Mouse (Mus musculus) liver, adult 2 months (tissue): ENCODE data around the gene Cdh3. TPM values are rescaled to one million over a fixed set of nuclear protein-coding genes. Genes with fewer than 3 reads are reported as not detected.
"Not testable (repeated sequence)": the region's sequence is repeated elsewhere in the genome, so short reads cannot be mapped to it uniquely, and the experiment has no call there.

Experiments used
- DNase-seq: peaks from one replicate; pipeline ENCODE4 v3.0.0-alpha.2; 2011; ENCODE audit warnings: low read depth, low spot score; ENCODE audit errors: extremely low read depth
- H3K27ac ChIP-seq: fragments of 200-500 bp; replicated peaks from 2 replicates; pipeline ENCODE4 v1.5.1; 2012; ENCODE audit warnings: low read depth, mild to moderate bottlenecking, control low read depth, inconsistent platforms, low read length; ENCODE audit not compliant: insufficient read depth
- H3K27me3 ChIP-seq: fragments of 200-500 bp; 2 replicates; pipeline ENCODE4 v1.6.1; 2012; ENCODE audit warnings: mild to moderate bottlenecking, moderate library complexity, low read length, inconsistent platforms; ENCODE audit not compliant: control insufficient read depth, insufficient read depth
- H3K36me3 ChIP-seq: fragments of 200-500 bp; 2 replicates; pipeline ENCODE4 v1.6.1; 2012; ENCODE audit warnings: low read length, inconsistent platforms; ENCODE audit not compliant: control insufficient read depth, insufficient read depth
- H3K4me1 ChIP-seq: fragments of 200-500 bp; 2 replicates; pipeline ENCODE4 v1.6.1; 2011; ENCODE audit warnings: low read length; ENCODE audit not compliant: control insufficient read depth, insufficient read depth
- H3K4me3 ChIP-seq: fragments of 200-500 bp; 2 replicates; pipeline ENCODE4 v1.5.1; 2011; ENCODE audit warnings: low read depth, mild to moderate bottlenecking, control low read depth, low read length, moderate library complexity; ENCODE audit not compliant: insufficient read depth
- H3K79me2 ChIP-seq: fragments of 200-500 bp; 2 replicates; pipeline ENCODE4 v1.6.1; 2012; ENCODE audit warnings: inconsistent platforms, mild to moderate bottlenecking, low read length, moderate library complexity; ENCODE audit not compliant: control insufficient read depth, insufficient read depth
- H3K9ac ChIP-seq: fragments of 200-500 bp; 2 replicates; pipeline ENCODE4 v1.6.1; 2012; ENCODE audit warnings: low read depth, mild to moderate bottlenecking, control low read depth, inconsistent platforms, low read length
- CTCF ChIP-seq: fragments of 200-500 bp; IDR thresholded peaks from 2 replicates; pipeline ENCODE4 v1.5.1; 2011; ENCODE audit warnings: low read depth, low read length, control low read depth
- POLR2A ChIP-seq: fragments of 200-500 bp; IDR thresholded peaks from 2 replicates; pipeline ENCODE4 v1.6.1; 2011; ENCODE audit warnings: low read length, control low read depth; ENCODE audit not compliant: insufficient read depth; ENCODE audit errors: extremely low read depth
- whole genome bisulfite sequencing: fragments of 180-500 bp; shearing (Covaris S2); methylation state at CpG from one replicate; pipeline ENCODE4 v1.1.7; 2018; 5-methylcytosine and 5-hydroxymethylcytosine counted together
- polyA plus RNA-seq: library from polyadenylated mRNA; depleted of rRNA; stranded (reverse); fragments of >200 nt; gene quantifications from 2 replicates; pipeline ENCODE4 v1.2.3, GENCODE M21; 2012
- total RNA-seq: library from RNA; depleted of rRNA; stranded (reverse); fragments of >200 nt; gene quantifications from 2 replicates; pipeline ENCODE4 v1.2.3, GENCODE M21; 2014

The Cdh3 gene
- total and polyA plus RNA-seq, 2 experiments, result 0.09 to 0.16 TPM

GRCm38 (mm10) chr8:106586896-106587295, 76.2 kb downstream of the Cdh3 start:
- H3K27ac ChIP-seq, result no peak overlapping the region
- no peaks in the 10 kb centered on the region for H3K79me2 ChIP-seq
- 95% methylated on average over 8 of the region's 8 CpGs for WGBS
- H3K9ac ChIP-seq, result no peak overlapping the region
- DNase-seq, result no peak
- TF ChIP-seq POLR2A (no peak), CTCF (no peak)
- H3K36me3 ChIP-seq, result no peaks in the 10 kb centered on the region
- no peaks in the 10 kb centered on the region for H3K27me3 ChIP-seq
- H3K4me1 ChIP-seq, result no peaks in the 10 kb centered on the region; the same call in 1 of the 2 replicates
- no peak overlapping the region for H3K4me3 ChIP-seq

- no peaks in the 10 kb centered on the region for H3K36me3 ChIP-seq
- H3K4me1 ChIP-seq, result no peaks in the 10 kb centered on the region; the same call in 1 of the 2 replicates
- no peak overlapping the region for H3K9ac ChIP-seq
- no peaks in the 10 kb centered on the region for H3K27me3 ChIP-seq
- peak; percentile 70 for DNase-seq
- WGBS, result 16% methylated on average over 3 of the region's 3 CpGs
- H3K4me3 ChIP-seq, result no peak overlapping the region
- TF ChIP-seq CTCF (no peak), POLR2A (no peak)
- H3K27ac ChIP-seq, result 0 out of 2 replicates have a peak overlapping the region, but pooled peaks have one; percentile 1
- H3K79me2 ChIP-seq, result no peaks in the 10 kb centered on the region
These were observed 78.0 kb downstream of the Cdh3 start for GRCm38 (mm10) chr8:106588443-106589431.

DNA sequence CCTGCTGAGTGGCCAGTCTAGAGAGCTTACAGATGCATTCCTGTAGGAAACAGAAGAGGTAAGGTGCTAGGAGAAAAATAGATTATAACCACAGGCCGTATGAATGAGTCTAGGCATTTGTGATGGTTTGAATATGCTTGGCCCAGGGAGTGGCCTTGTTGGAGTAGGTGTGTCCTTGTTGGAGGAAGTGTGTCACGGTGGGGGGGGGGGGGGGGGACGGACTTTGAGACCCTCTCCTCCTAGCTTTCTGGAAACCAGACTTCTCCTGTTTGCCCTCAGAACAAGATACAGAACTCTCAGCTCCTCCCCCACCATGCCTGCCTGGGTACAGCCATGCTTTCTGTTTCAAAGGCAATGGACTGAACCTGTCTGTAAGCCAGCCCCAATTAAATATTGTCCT, 81.8 kb downstream of the Cdh3 start:
- H3K27me3 ChIP-seq, result no peaks in the 10 kb centered on the region
- TF ChIP-seq CTCF, result no peak
- TF ChIP-seq POLR2A, result no peak
- no peak for DNase-seq
- no peak overlapping the region for H3K9ac ChIP-seq
- no peaks in the 10 kb centered on the region for H3K36me3 ChIP-seq
- peaks cover 8% of the 10 kb centered on the region; the same call in 1 of the 2 replicates for H3K4me1 ChIP-seq
- H3K27ac ChIP-seq, result no peak overlapping the region
- WGBS, result 45% methylated on average over 3 of the region's 3 CpGs
- no peaks in the 10 kb centered on the region for H3K79me2 ChIP-seq
- no peak overlapping the region for H3K4me3 ChIP-seq

DNA sequence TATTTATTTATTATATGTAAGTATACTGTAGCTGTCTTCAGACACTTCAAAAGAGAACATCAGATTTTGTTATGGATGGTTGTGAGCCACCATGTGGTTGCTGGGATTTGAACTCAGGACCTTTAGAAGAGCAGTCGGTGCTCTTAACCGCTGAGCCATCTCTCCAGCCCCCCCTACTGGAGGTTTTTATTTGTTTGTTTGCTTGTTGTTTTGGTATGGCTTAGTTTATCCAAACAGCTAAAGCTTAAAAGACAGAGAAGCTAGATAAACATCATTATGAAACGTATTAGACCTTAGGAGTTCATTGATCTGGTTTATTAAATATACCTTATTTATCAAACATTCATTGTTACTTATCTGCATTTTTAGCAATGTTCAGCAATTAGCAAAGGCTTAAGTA, 84.9 kb downstream of the Cdh3 start:
- H3K4me3 ChIP-seq, H3K9ac ChIP-seq, H3K36me3 ChIP-seq, DNase-seq, H3K27me3 ChIP-seq, H3K79me2 ChIP-seq, H3K27ac ChIP-seq: not testable (repeated sequence)
- WGBS, result 72% methylated on average over 3 of the region's 3 CpGs
- peaks cover 11% of the 10 kb centered on the region; the same call in 1 of the 2 replicates for H3K4me1 ChIP-seq

DNA sequence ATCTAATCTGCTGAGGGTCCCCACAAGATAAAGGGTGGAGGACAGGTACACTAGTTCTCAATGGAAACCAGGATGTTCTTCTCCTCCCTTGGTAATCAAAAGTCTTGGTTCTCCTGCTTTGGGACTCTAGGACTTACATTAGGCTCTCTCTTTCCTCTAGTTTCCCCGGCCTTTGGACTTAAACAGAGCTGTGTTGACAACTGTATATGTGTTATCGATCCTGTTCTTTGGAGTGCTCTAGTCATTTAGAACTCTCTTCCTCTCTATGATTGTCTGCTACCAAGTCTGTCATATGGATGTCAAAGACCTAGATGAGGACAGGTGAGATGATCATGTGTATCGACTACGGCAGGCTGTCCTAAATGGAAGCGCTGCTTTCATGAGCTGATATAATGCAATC, 86.4 kb downstream of the Cdh3 start:
- Histone ChIP-seq H3K4me3 (no peak overlapping the region), H3K27me3 (no peaks in the 10 kb centered on the region), H3K9ac (no peak overlapping the region), H3K4me1 (peaks cover 11% of the 10 kb centered on the region; the same call in 1 of the 2 replicates), H3K79me2 (no peaks in the 10 kb centered on the region), H3K36me3 (no peaks in the 10 kb centered on the region), H3K27ac (no peak overlapping the region)
- 38% methylated on average over 5 of the region's 5 CpGs for whole genome bisulfite sequencing
- DNase-seq, result peak; percentile 73
- TF ChIP-seq CTCF (no peak), POLR2A (no peak)
